14 mouse cellular contexts compared by ENCODE assay signal in the genomic region with DNA sequence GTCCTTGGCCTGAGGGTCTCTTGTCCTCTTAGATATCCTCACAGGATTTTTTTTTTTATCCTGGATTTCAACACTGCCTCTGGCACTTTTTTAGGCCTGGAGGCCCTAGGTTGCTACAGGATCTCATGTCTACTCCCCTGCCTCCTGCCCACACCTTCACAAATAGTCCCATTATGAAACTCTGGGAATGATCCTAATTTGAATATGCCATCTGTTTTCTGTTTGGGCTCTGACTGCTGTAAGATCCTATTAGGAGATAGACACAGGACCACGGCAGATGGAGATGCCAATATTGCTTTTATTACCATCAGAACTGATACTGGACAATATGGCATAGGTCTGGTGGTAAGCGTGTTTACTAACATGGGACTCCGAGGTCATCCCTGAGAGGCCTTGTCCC.
"Had no signal": no experiment of that assay in that cellular context is flagged by ENCODE, and none has a peak within 500 bp of the region (broad histone marks: within the 10 kb centered on the region; RNA-seq: fewer than 3 reads in every experiment).

No protein-coding gene starts in this region.

- DNase-seq: kidney, adult 2 months; kidney, postnatal 14 days; lung, embryonic 14.5 days; lung, postnatal 10 days; lung, postnatal 4 days; midbrain, embryonic 14.5 days; thymus, postnatal 36 days had no signal

- H3K27me3 ChIP-seq: kidney, embryonic 15.5 days; limb, embryonic 15.5 days; neural tube, embryonic 15.5 days; stomach, embryonic 15.5 days had no signal

- H3K4me3 ChIP-seq: kidney, embryonic 15.5 days; limb, embryonic 15.5 days; liver, embryonic 12.5 days; midbrain, embryonic 10.5 days; myocyte; neural tube, embryonic 15.5 days; stomach, embryonic 15.5 days had no signal

- H3K4me1 ChIP-seq: kidney, embryonic 15.5 days; midbrain, embryonic 10.5 days; stomach, embryonic 15.5 days had no signal

- H3K36me3 ChIP-seq: kidney, embryonic 15.5 days; limb, embryonic 15.5 days; liver, embryonic 12.5 days; midbrain, embryonic 10.5 days; neural tube, embryonic 15.5 days; stomach, embryonic 15.5 days had no signal

- H3K9me3 ChIP-seq: kidney, embryonic 15.5 days; limb, embryonic 15.5 days; midbrain, embryonic 10.5 days; neural tube, embryonic 15.5 days; stomach, embryonic 15.5 days had no signal

- H3K27ac ChIP-seq: kidney, embryonic 15.5 days; limb, embryonic 15.5 days; liver, embryonic 12.5 days; midbrain, embryonic 10.5 days; neural tube, embryonic 15.5 days; stomach, embryonic 15.5 days had no signal

- H3K4me2 ChIP-seq: kidney, embryonic 15.5 days; limb, embryonic 15.5 days; liver, embryonic 12.5 days; lung, embryonic 14.5 days; neural tube, embryonic 15.5 days; stomach, embryonic 15.5 days had no signal

- ATAC-seq: liver, embryonic 12.5 days had no signal

- H3K9ac ChIP-seq: kidney, embryonic 15.5 days; limb, embryonic 15.5 days; liver, embryonic 12.5 days; lung, embryonic 14.5 days; neural tube, embryonic 15.5 days; stomach, embryonic 15.5 days had no signal
